Mouse (Mus musculus) embryonic facial prominence, embryonic 11.5 days (tissue): ENCODE results near the gene Tor1aip2. TPM values are rescaled to one million over a fixed set of nuclear protein-coding genes. Genes with fewer than 3 reads are reported as not detected.

Experiments
- ATAC-seq: fragments of 200-750 bp; cut with Nextera tagmentation; replicated peaks from 2 replicates; pipeline ENCODE4 v1.8.0; 2017; ENCODE audit warnings: low read depth; ENCODE audit not compliant: insufficient number of reproducible peaks, low FRiP score, low TSS enrichment
- DNase-seq: peaks from one replicate; pipeline ENCODE4 v3.0.0-alpha.2; 2015; ENCODE audit warnings: low spot score
- H3K27ac ChIP-seq: fragments of 300-500 bp; sonication (generic); replicated peaks from 2 replicates; pipeline ENCODE4 v1.5.1; 2014; ENCODE audit warnings: mild to moderate bottlenecking, low read depth, low read length, control low read depth
- H3K27me3 ChIP-seq: fragments of 300-500 bp; sonication (generic); 2 replicates; pipeline ENCODE4 v1.6.1; 2014; ENCODE audit warnings: mild to moderate bottlenecking, low read length, moderate library complexity, mixed read lengths; ENCODE audit not compliant: control insufficient read depth, insufficient read depth
- H3K36me3 ChIP-seq: fragments of 300-500 bp; sonication (generic); replicated peaks from 2 replicates; pipeline ENCODE4 v1.6.1; 2014; ENCODE audit warnings: low read depth, mild to moderate bottlenecking, low read length, moderate library complexity, mixed read lengths; ENCODE audit not compliant: control insufficient read depth, insufficient read depth
- H3K4me1 ChIP-seq: fragments of 300-500 bp; sonication (generic); 2 replicates; pipeline ENCODE4 v1.6.1; 2014; ENCODE audit warnings: low read length, mixed read lengths; ENCODE audit not compliant: control insufficient read depth, insufficient read depth
- H3K4me2 ChIP-seq: fragments of 300-500 bp; sonication (generic); 2 replicates; pipeline ENCODE4 v1.6.1; 2014; ENCODE audit warnings: low read depth, mild to moderate bottlenecking, control low read depth, low read length, moderate library complexity
- H3K4me3 ChIP-seq: fragments of 300-500 bp; sonication (generic); 2 replicates; pipeline ENCODE4 v1.5.1; 2014; ENCODE audit warnings: low read depth, low read length, control low read depth
- H3K9ac ChIP-seq: fragments of 300-500 bp; sonication (generic); replicated peaks from 2 replicates; pipeline ENCODE4 v1.6.1; 2014; ENCODE audit warnings: mild to moderate bottlenecking, control low read depth, low read length
- H3K9me3 ChIP-seq: fragments of 300-500 bp; sonication (generic); replicated peaks from 2 replicates; pipeline ENCODE4 v1.6.1; 2016; ENCODE audit warnings: mild to moderate bottlenecking, low read length, inconsistent platforms, mixed read lengths; ENCODE audit not compliant: control insufficient read depth
- WGBS: fragments of 180-500 bp; shearing (Covaris S2); extraction: QIAGEN DNeasy Blood & Tissue Kit; methylation state at CpG from one replicate; pipeline ENCODE4 v1.1.7; 2014; 5-methylcytosine and 5-hydroxymethylcytosine counted together
- polyA plus RNA-seq: library from polyadenylated mRNA; unstranded; fragments of >200 nt; fragmentation: Nextera tagmentation; extraction: Ambion mirVana; gene quantifications from 2 replicates; pipeline ENCODE4 v1.2.1, GENCODE M21; 2014

Tor1aip2 gene
- polyA plus RNA-seq, 1 experiment from 2014 or later: 147 TPM

GRCm38 (mm10) chr1:156005906-156006305 lies 29.3 kb upstream of the Tor1aip2 start:
- Histone ChIP-seq H3K27me3 (no peaks in the 10 kb centered on the region), H3K36me3 (peaks cover 6% of the 10 kb centered on the region), H3K4me1 (no peaks in the 10 kb centered on the region), H3K9ac (no peak overlapping the region), H3K4me2 (no peak overlapping the region), H3K4me3 (no peak overlapping the region), H3K27ac (no peak overlapping the region), H3K9me3 (no peaks in the 10 kb centered on the region)
- DNase-seq (no peak), ATAC-seq (no peak)
- 93% methylated on average over 11 of the region's 11 CpGs for WGBS

GRCm38 (mm10) chr1:156009003-156009402 lies 26.2 kb upstream of the Tor1aip2 start:
- Histone ChIP-seq H3K9me3 (no peaks in the 10 kb centered on the region), H3K36me3 (peaks cover 3% of the 10 kb centered on the region; the same call in 1 of the 2 replicates), H3K4me1 (no peaks in the 10 kb centered on the region), H3K27ac (no peak overlapping the region), H3K4me2 (no peak overlapping the region), H3K9ac (no peak overlapping the region), H3K4me3 (no peak overlapping the region), H3K27me3 (no peaks in the 10 kb centered on the region)
- WGBS: 96% methylated on average over 1 of the region's 1 CpGs
- ATAC-seq (no peak), DNase-seq (no peak)

GRCm38 (mm10) chr1:156019800-156020199 lies 15.4 kb upstream of the Tor1aip2 start:
- Histone ChIP-seq H3K4me1 (no peaks in the 10 kb centered on the region), H3K9ac (no peak overlapping the region), H3K4me3 (no peak overlapping the region), H3K4me2 (no peak overlapping the region), H3K9me3 (no peaks in the 10 kb centered on the region), H3K36me3 (peaks cover 3% of the 10 kb centered on the region), H3K27ac (no peak overlapping the region), H3K27me3 (no peaks in the 10 kb centered on the region)
- DNase-seq (no peak), ATAC-seq (no peak)
- WGBS: 94% methylated on average over 1 of the region's 1 CpGs

- 88% methylated on average over 1 of the region's 1 CpGs for WGBS
These were observed 14.8 kb upstream of the Tor1aip2 start for GRCm38 (mm10) chr1:156020402-156020801.

GRCm38 (mm10) chr1:156024831-156025503 lies 10.2 kb upstream of the Tor1aip2 start:
- H3K4me2 ChIP-seq: no peak overlapping the region
- H3K4me3 ChIP-seq: no peak overlapping the region
- H3K36me3 ChIP-seq: peaks cover 2% of the 10 kb centered on the region; the same call in 1 of the 2 replicates
- DNase-seq (no peak), ATAC-seq (no peak)
- no peaks in the 10 kb centered on the region for H3K4me1 ChIP-seq
- H3K9me3 ChIP-seq: no peaks in the 10 kb centered on the region
- H3K27ac ChIP-seq: no peak overlapping the region
- no peaks in the 10 kb centered on the region for H3K27me3 ChIP-seq
- WGBS: 89% methylated on average over 8 of the region's 8 CpGs
- no peak overlapping the region for H3K9ac ChIP-seq

More at GRCm38 (mm10) chr1:156020402-156020801, 14.8 kb upstream of the Tor1aip2 start:
- no peak for ATAC-seq
- DNase-seq: no peak
- Histone ChIP-seq H3K9ac (no peak overlapping the region), H3K9me3 (no peaks in the 10 kb centered on the region), H3K27me3 (no peaks in the 10 kb centered on the region), H3K4me2 (no peak overlapping the region), H3K36me3 (peaks cover 3% of the 10 kb centered on the region), H3K4me3 (no peak overlapping the region), H3K4me1 (no peaks in the 10 kb centered on the region), H3K27ac (no peak overlapping the region)

GRCm38 (mm10) chr1:156027849-156028248 lies 7.4 kb upstream of the Tor1aip2 start:
- H3K4me3 ChIP-seq: no peak overlapping the region
- no peaks in the 10 kb centered on the region for H3K27me3 ChIP-seq
- 90% methylated on average over 3 of the region's 3 CpGs for WGBS
- no peak overlapping the region for H3K9ac ChIP-seq
- no peak overlapping the region for H3K27ac ChIP-seq
- H3K36me3 ChIP-seq: peaks cover 4% of the 10 kb centered on the region
- H3K4me2 ChIP-seq: no peak overlapping the region
- ATAC-seq (no peak), DNase-seq (no peak)
- no peaks in the 10 kb centered on the region for H3K4me1 ChIP-seq
- no peaks in the 10 kb centered on the region for H3K9me3 ChIP-seq

- H3K27ac ChIP-seq: no peak overlapping the region
- H3K4me1 ChIP-seq: no peaks in the 10 kb centered on the region
- no peak overlapping the region for H3K4me3 ChIP-seq
- no peak overlapping the region for H3K4me2 ChIP-seq
- no peaks in the 10 kb centered on the region for H3K9me3 ChIP-seq
- 89% methylated on average over 4 of the region's 4 CpGs for WGBS
- H3K9ac ChIP-seq: no peak overlapping the region
- ATAC-seq (no peak), DNase-seq (no peak)
- peaks cover 6% of the 10 kb centered on the region for H3K36me3 ChIP-seq
- H3K27me3 ChIP-seq: no peaks in the 10 kb centered on the region
These were observed 6.7 kb upstream of the Tor1aip2 start for GRCm38 (mm10) chr1:156028340-156028975.

GRCm38 (mm10) chr1:156033921-156034320 lies 1.3 kb upstream of the Tor1aip2 start:
- Histone ChIP-seq H3K4me3 (no peak overlapping the region), H3K9ac (no peak overlapping the region), H3K4me1 (peaks cover 4% of the 10 kb centered on the region; the same call in 1 of the 2 replicates), H3K4me2 (no peak overlapping the region), H3K9me3 (no peaks in the 10 kb centered on the region), H3K27ac (no peak overlapping the region), H3K27me3 (no peaks in the 10 kb centered on the region), H3K36me3 (peaks cover 8% of the 10 kb centered on the region)
- DNase-seq (no peak), ATAC-seq (no peak)
- 95% methylated on average over 7 of the region's 7 CpGs for WGBS
